Mouse (Mus musculus): ENCODE measurements at regions not wholly inside any gene's neighbourhood (a gene's known extent, or its start where the extent isn't known, plus 50 kb on each side); places are given as distances from the start of the nearest gene placed in this dataset.

DNA sequence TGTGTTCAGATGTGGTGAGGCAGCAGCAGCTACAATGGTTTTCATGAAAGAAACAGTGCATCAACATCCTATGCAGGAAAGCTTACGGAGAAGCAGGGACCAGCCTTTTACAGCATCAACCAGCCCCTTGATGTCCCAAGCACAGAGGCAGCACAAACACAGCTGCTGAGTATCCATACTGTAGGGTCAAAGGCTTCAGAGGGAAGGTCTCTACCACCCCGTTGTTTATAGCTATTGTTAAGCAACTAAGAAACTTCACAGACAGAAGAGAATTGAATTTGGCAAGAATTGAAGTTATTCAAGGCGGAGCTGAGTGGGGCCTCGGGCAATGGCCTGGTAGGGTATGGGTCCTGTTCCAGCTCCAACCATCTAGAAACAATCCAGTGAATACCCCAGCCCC is 256.8 kb upstream of the Pabpc6 start:
- no peak for TF ChIP-seq CTCF (IDR thresholded peaks at IDR 0.05)
- no peak for TF ChIP-seq EP300 (IDR thresholded peaks at IDR 0.05)
- Histone ChIP-seq H3K27ac (ENCODE audit: low read length) (no peak overlapping the region), H3K4me2 (replicated peaks; ENCODE audit: low read depth, low read length) (no peak overlapping the region), H3K4me3 (ENCODE audit: low read depth, low read length) (no peak overlapping the region), H3K4me1 (ENCODE audit: insufficient read depth, low read depth, low read length) (no peaks in the 10 kb centered on the region), H3K36me3 (ENCODE audit: insufficient read depth, low read length) (no peaks in the 10 kb centered on the region), H3K9ac (replicated peaks; ENCODE audit: low read depth) (no peak overlapping the region), H3K9me3 (ENCODE audit: low read length) (no peaks in the 10 kb centered on the region), H3K27me3 (replicated peaks; ENCODE audit: insufficient read depth, low read length) (no peaks in the 10 kb centered on the region)
- DNase-seq (ENCODE audit: low spot score) (peak; percentile 83), ATAC-seq (peak; percentile 84)
- 46% methylated on average over 4 of the region's 4 CpGs for WGBS

DNA sequence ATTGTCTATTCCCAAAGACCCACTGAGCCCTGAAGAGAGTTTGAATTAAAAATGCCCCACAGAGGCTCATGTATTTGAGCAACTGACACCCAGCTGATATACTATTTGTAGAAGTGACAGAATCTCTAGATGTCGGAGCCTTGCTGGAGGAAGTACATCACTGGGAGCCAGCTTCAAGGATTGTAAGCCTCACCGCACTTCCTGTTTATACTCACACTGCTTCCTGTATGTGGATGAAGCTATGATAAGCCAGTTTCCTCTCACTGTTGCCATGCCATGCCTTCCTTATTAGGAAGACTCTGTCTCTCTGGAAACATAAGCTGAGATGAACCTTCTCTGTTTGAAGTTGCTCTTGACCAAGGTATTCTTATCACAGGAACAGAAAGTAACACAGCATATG is 251.8 kb upstream of the Pabpc6 start:
- Histone ChIP-seq H3K36me3 (ENCODE audit: insufficient read depth, low read length) (no peaks in the 10 kb centered on the region), H3K27ac (ENCODE audit: low read length) (no peak overlapping the region), H3K4me2 (replicated peaks; ENCODE audit: low read depth, low read length) (no peak overlapping the region), H3K4me1 (ENCODE audit: insufficient read depth, low read depth, low read length) (no peaks in the 10 kb centered on the region; the same call in 1 of the 2 replicates), H3K27me3 (replicated peaks; ENCODE audit: insufficient read depth, low read length) (no peaks in the 10 kb centered on the region), H3K9ac (replicated peaks; ENCODE audit: low read depth) (no peak overlapping the region), H3K4me3 (ENCODE audit: low read depth, low read length) (no peak overlapping the region), H3K9me3 (ENCODE audit: low read length) (no peaks in the 10 kb centered on the region)
- TF ChIP-seq EP300 (IDR thresholded peaks at IDR 0.05) (peak; percentile 96), CTCF (IDR thresholded peaks at IDR 0.05) (no peak)
- ATAC-seq (peak; percentile 62), DNase-seq (ENCODE audit: low spot score) (peak; percentile 62)
- 70% methylated on average over 2 of the region's 2 CpGs for WGBS

DNA sequence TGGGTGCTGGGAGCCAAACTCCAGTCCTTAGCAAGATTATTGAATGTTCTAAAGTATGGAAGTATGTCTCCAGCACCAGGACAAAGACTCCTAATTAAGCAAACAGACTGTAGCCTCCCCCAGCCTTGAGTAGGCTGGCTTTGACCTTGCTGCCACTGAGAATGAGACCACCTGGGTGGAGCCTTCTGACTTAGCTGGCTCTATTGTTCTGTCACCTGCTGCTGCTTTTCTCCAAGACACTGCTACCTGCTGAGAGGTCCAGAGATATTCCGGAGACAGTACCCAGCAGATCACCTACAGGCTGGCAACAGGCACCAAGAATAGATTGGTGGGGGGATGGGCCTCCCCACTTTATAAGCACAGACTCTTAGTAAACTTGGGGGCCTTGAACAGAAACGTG is 247.5 kb upstream of the Pabpc6 start:
- WGBS, result 41% methylated on average over 2 of the region's 2 CpGs
- no peaks in the 10 kb centered on the region for H3K27me3 ChIP-seq (replicated peaks; ENCODE audit: insufficient read depth, low read length)
- no peaks in the 10 kb centered on the region; the same call in 1 of the 2 replicates for H3K4me1 ChIP-seq (ENCODE audit: insufficient read depth, low read depth, low read length)
- no peak for DNase-seq (ENCODE audit: low spot score)
- no peak overlapping the region for H3K27ac ChIP-seq (ENCODE audit: low read length)
- H3K9ac ChIP-seq (replicated peaks; ENCODE audit: low read depth), result no peak overlapping the region
- no peak overlapping the region for H3K4me2 ChIP-seq (replicated peaks; ENCODE audit: low read depth, low read length)
- no peaks in the 10 kb centered on the region for H3K9me3 ChIP-seq (ENCODE audit: low read length)
- no peak for ATAC-seq
- no peaks in the 10 kb centered on the region for H3K36me3 ChIP-seq (ENCODE audit: insufficient read depth, low read length)
- H3K4me3 ChIP-seq (ENCODE audit: low read depth, low read length), result no peak overlapping the region
- TF ChIP-seq CTCF (IDR thresholded peaks at IDR 0.05) (no peak), EP300 (IDR thresholded peaks at IDR 0.05) (no peak)

DNA sequence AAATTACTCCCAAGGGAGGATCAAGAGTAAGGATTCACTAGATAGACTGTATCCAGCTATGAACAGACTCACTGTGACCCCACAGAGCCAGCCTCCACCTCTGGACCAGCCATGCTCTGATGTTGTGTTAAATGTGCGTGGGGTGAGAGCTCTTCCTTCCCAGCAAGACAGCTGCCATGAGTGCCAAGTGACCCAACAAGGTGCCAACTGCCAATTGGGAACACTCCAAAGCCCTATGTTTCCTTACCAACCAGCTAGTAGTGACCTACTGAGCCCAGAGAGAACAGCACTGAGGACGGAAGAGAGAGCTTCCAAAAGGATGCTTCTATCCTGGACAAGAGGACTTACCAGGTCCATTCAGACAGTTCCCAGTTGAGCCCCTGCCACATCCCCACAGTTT is 241.3 kb upstream of the Pabpc6 start:
- H3K27ac ChIP-seq (ENCODE audit: low read length), result no peak overlapping the region
- 80% methylated on average over 2 of the region's 2 CpGs for WGBS
- H3K9me3 ChIP-seq (ENCODE audit: low read length), result no peaks in the 10 kb centered on the region
- H3K9ac ChIP-seq (replicated peaks; ENCODE audit: low read depth), result no peak overlapping the region
- no peaks in the 10 kb centered on the region for H3K4me1 ChIP-seq (ENCODE audit: insufficient read depth, low read depth, low read length)
- TF ChIP-seq CTCF (IDR thresholded peaks at IDR 0.05) (no peak), EP300 (IDR thresholded peaks at IDR 0.05) (no peak)
- ATAC-seq (no peak), DNase-seq (ENCODE audit: low spot score) (no peak)
- H3K4me3 ChIP-seq (ENCODE audit: low read depth, low read length), result no peak overlapping the region
- no peak overlapping the region for H3K4me2 ChIP-seq (replicated peaks; ENCODE audit: low read depth, low read length)
- no peaks in the 10 kb centered on the region for H3K36me3 ChIP-seq (ENCODE audit: insufficient read depth, low read length)
- H3K27me3 ChIP-seq (replicated peaks; ENCODE audit: insufficient read depth, low read length), result no peaks in the 10 kb centered on the region

DNA sequence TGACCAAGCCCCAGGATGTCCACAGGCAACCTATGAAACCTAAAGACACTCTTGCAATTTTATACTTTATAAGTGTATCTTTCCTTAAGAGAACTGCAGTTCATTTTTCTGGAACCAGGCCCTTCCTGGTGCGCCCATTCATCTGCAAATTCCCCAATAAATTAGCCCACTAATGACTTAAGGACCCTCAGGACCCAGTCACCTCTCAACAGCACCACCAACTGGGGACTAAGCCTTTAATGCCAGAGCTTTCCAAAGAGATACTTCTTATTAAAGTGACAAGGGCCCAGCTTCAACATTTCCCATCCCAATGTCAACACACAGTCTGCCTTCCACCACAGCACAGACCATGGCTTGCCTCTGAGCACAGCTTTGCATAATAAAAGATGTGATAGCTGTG is 237.6 kb upstream of the Pabpc6 start:
- WGBS, result 89% methylated on average over 1 of the region's 1 CpGs
- H3K4me1 ChIP-seq (ENCODE audit: insufficient read depth, low read depth, low read length), result peaks cover 3% of the 10 kb centered on the region; the same call in 1 of the 2 replicates
- ATAC-seq, result no peak
- no peak overlapping the region for H3K27ac ChIP-seq (ENCODE audit: low read length)
- H3K9ac ChIP-seq (replicated peaks; ENCODE audit: low read depth), result no peak overlapping the region
- TF ChIP-seq CTCF (IDR thresholded peaks at IDR 0.05), result no peak
- no peak for TF ChIP-seq EP300 (IDR thresholded peaks at IDR 0.05)
- no peaks in the 10 kb centered on the region for H3K36me3 ChIP-seq (ENCODE audit: insufficient read depth, low read length)
- no peaks in the 10 kb centered on the region for H3K27me3 ChIP-seq (replicated peaks; ENCODE audit: insufficient read depth, low read length)
- H3K4me2 ChIP-seq (replicated peaks; ENCODE audit: low read depth, low read length), result no peak overlapping the region
- no peak overlapping the region for H3K4me3 ChIP-seq (ENCODE audit: low read depth, low read length)
- H3K9me3 ChIP-seq (ENCODE audit: low read length), result no peaks in the 10 kb centered on the region
- DNase-seq (ENCODE audit: low spot score), result no peak

DNA sequence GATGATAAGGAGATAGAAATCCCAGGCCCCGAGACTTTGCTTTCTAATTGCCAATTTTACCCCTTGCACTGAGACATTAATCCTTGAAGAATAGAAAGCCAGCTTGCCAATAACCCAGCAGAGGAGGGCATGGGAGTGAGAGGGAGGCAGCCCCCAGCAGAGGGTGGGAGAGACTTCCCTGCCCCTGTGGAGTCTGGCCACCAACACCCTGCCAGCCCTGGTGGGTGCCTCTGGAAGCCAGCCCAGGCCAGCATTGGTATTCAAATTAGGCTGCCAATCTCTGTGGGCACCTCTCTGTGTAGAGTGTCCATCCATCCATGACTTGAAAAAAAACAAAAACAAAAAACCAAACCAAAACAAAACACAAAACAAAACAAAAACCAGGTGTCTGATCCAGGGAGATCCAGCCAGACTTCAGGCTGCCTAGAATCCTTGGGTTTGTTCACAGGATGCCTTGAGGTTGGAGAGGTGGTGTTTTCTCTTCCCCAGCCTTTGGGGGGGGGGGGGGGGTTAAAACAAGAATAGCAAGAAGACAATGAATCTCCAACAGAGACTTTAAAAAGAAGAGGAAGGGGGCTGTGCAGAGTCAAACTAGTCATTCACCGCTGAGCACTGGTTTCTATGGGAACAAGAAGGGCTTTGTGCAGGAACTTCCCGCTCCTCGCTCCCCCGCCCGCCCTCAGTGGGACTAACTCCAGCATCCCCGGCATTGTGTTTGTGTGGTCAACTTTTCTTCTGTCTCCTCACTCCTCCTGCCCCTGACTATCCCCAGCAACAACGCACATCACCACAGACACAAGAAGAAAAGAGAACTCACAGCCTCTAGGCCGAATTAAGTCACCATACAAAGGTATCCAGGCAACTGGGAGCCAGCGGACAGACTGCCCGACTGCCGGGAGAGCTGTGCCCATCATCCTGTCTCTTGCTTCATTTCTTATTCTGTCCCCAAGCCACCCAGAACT is 236.3 kb upstream of the Pabpc6 start:
- Histone ChIP-seq H3K27ac (ENCODE audit: low read length) (peak overlapping the region; percentile 52; the same call in 1 of the 2 replicates), H3K9me3 (ENCODE audit: low read length) (no peaks in the 10 kb centered on the region), H3K4me1 (ENCODE audit: insufficient read depth, low read depth, low read length) (peaks cover 3% of the 10 kb centered on the region; the same call in 1 of the 2 replicates), H3K4me3 (ENCODE audit: low read depth, low read length) (no peak overlapping the region), H3K36me3 (ENCODE audit: insufficient read depth, low read length) (no peaks in the 10 kb centered on the region), H3K27me3 (replicated peaks; ENCODE audit: insufficient read depth, low read length) (no peaks in the 10 kb centered on the region), H3K4me2 (replicated peaks; ENCODE audit: low read depth, low read length) (peak overlapping the region; percentile 25), H3K9ac (replicated peaks; ENCODE audit: low read depth) (no peak overlapping the region)
- WGBS, result 5% methylated on average over 12 of the region's 12 CpGs
- TF ChIP-seq CTCF (IDR thresholded peaks at IDR 0.05) (no peak), EP300 (IDR thresholded peaks at IDR 0.05) (no peak)
- peak; percentile 56 for ATAC-seq
- peak; percentile 70 for DNase-seq (ENCODE audit: low spot score)

All from lung, postnatal 0 days (tissue).